Mouse (Mus musculus): ENCODE measurements around the gene Ifna11. TPM values are rescaled to one million over a fixed set of nuclear protein-coding genes. Genes with fewer than 3 reads are reported as not detected.
"Not testable (repeated sequence)": the region's sequence is repeated elsewhere in the genome, so short reads cannot be mapped to it uniquely, and the experiment has no call there.

Gene Ifna11
- polyA plus RNA-seq, 1 experiment from 2014 or later: not detected

DNA sequence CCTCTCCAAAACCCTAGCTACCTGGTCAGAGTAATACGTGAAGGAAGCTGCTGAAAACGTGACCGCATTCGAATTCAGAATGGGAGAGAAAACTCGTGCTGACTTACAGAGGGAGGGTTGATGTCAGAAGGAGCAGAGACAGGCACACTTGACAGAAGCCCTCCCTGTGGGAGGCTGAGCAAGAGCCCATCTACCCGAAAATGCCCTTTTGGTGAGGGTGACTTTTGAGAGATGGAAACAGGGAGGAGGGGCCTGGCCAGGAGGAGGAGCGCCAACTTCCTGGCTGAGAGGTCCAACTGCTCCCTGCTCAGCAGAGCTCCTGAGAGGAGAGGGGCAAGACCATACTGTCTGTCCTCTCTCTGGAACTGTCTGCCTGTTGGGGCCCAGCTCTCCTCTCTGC is 20.4 kb upstream of the Ifna11 start, which contains the start of gene Gm13285:
Gm13285 (plus strand) TSS at position 301 of the 400 bp plus-strand sequence.
- not testable (repeated sequence) for H3K27ac ChIP-seq; H3K9ac ChIP-seq; H3K4me1 ChIP-seq; H3K4me3 ChIP-seq; H3K4me2 ChIP-seq (replicated peaks); H3K9me3 ChIP-seq (replicated peaks); H3K36me3 ChIP-seq; H3K27me3 ChIP-seq; ATAC-seq (ENCODE audit: low FRiP score)
- WGBS: 13% methylated on average over 5 of the region's 7 CpGs

DNA sequence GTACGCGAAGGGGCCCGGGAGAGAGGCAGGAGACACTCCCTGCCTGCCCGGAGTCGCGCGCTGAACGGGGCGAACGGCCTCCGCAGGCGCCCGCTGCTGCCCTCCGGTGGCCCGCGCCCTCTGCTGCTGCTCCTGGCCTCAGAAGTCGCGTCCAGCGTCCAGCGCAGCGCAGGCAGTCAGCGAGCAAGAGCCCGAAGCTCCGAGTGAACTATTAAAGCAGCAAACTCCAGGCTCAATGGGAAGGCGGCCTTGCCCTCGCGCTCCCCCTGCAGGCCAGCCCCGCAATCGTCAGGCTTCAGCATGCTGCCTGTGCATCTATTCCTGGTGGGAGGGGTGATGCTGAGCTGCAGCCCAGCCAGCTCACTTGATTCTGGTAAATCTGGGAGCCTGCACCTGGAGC is 16.8 kb upstream of the Ifna11 start, which contains the start of gene Gm13287:
Gm13287 (plus strand) TSS at position 301 of the 400 bp plus-strand sequence.
- H3K36me3 ChIP-seq; H3K4me2 ChIP-seq (replicated peaks); H3K9me3 ChIP-seq (replicated peaks); ATAC-seq (ENCODE audit: low FRiP score); H3K4me1 ChIP-seq; H3K4me3 ChIP-seq; H3K27me3 ChIP-seq; H3K27ac ChIP-seq; H3K9ac ChIP-seq: not testable (repeated sequence)
- no CpG with 5 or more reads among the region's 29 CpGs for WGBS

DNA sequence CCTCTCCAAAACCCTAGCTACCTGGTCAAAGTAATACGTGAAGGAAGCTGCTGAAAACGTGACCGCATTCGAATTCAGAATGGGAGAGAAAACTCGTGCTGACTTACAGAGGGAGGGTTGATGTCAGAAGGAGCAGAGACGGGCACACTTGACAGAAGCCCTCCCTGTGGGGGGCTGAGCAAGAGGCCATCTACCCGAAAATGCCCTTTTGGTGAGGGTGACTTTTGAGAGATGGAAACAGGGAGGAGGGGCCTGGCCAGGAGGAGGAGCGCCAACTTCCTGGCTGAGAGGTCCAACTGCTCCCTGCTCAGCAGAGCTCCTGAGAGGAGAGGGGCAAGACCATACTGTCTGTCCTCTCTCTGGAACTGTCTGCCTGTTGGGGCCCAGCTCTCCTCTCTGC is 14.5 kb upstream of the Ifna11 start, which contains the start of gene Gm13288:
Gm13288 (plus strand) TSS at position 301 of the 400 bp plus-strand sequence.
- not testable (repeated sequence) for H3K36me3 ChIP-seq; H3K9me3 ChIP-seq (replicated peaks); H3K9ac ChIP-seq; H3K27ac ChIP-seq; H3K27me3 ChIP-seq; ATAC-seq (ENCODE audit: low FRiP score); H3K4me1 ChIP-seq; H3K4me3 ChIP-seq
- peak within 1 kb of the TSS; percentile 43 for H3K4me2 ChIP-seq (replicated peaks)
- WGBS: no CpG with 5 or more reads among the region's 8 CpGs

DNA sequence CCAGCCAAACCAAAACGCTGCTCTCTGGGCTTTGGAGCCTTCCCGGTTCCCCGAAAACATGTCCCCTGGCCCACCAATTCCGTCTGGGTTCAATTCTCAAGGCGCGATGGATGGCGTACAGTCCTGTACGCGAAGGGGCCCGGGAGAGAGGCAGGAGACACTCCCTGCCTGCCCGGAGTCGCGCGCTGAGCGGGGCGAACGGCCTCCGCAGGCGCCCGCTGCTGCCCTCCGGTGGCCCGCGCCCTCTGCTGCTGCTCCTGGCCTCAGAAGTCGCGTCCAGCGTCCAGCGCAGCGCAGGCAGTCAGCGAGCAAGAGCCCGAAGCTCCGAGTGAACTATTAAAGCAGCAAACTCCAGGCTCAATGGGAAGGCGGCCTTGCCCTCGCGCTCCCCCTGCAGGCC is 14.0 kb upstream of the Ifna11 start:
- not testable (repeated sequence) for H3K36me3 ChIP-seq; H3K27me3 ChIP-seq; H3K27ac ChIP-seq; H3K4me3 ChIP-seq; ATAC-seq (ENCODE audit: low FRiP score); H3K9ac ChIP-seq; H3K4me1 ChIP-seq; H3K9me3 ChIP-seq (replicated peaks)
- 0% methylated on average over 7 of the region's 34 CpGs for WGBS
- H3K4me2 ChIP-seq (replicated peaks): peak overlapping the region; percentile 43

DNA sequence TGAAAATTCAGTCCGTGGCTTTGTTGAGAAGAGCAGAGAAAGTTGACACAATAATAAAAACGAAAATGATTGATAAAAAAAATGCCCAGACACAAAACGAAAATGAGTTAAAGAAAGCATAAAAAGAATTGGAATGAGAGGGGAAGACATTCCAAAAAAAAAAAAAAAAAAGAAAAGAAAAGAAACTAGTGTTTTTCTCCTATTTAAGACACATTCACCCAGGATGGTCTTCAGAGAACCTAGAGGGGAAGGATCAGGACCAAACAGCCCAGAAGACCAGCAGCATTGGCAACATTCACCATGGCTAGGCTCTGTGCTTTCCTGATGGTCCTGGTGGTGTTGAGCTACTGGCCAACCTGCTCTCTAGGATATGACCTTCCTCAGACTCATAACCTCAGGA is 3.8 kb upstream of the Ifna11 start, which contains the start of gene Ifna7:
Ifna7 (plus strand) TSS at position 301 of the 400 bp plus-strand sequence.
- Histone ChIP-seq H3K27me3 (no peaks in the 10 kb centered on the region; the same call in 1 of the 2 replicates), H3K4me2 (replicated peaks) (no peak within 1 kb of the TSS), H3K9ac (no peak within 1 kb of the TSS), H3K27ac (no peak within 1 kb of the TSS), H3K4me1 (no peaks in the 10 kb centered on the region), H3K4me3 (no peak within 1 kb of the TSS), H3K9me3 (replicated peaks) (no peaks in the 10 kb centered on the region), H3K36me3 (no peaks in the 10 kb centered on the region)
- 69% methylated on average over 3 of the region's 3 CpGs for whole genome bisulfite sequencing
- no peak for ATAC-seq (ENCODE audit: low FRiP score)

DNA sequence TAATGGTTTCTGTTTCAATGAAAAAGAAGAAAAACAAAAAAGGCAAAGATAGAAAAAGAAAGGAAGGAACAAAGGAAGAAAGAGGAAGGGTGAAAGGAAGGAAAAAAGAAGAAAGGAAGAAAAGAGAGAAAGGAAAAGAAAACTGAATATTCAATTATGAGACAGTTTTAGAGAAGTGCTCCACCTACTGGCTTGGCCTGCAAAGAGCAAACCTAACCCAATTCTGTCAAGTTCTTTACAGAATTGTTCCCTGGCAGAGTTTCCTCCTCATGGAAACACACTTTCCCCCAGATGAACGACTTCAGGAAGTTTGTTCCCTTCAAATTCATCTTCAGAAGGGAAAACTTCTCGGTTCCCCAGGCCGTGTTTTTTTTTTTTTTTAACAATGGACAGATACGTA is 3.2 kb downstream of the Ifna11 start:
- Histone ChIP-seq H3K27me3 (no peaks in the 10 kb centered on the region), H3K9me3 (replicated peaks) (no peaks in the 10 kb centered on the region), H3K9ac (no peak overlapping the region), H3K27ac (no peak overlapping the region), H3K4me3 (no peak overlapping the region), H3K36me3 (no peaks in the 10 kb centered on the region), H3K4me2 (replicated peaks) (no peak overlapping the region), H3K4me1 (no peaks in the 10 kb centered on the region)
- no peak for ATAC-seq (ENCODE audit: low FRiP score)
- 29% methylated on average over 4 of the region's 4 CpGs for WGBS

DNA sequence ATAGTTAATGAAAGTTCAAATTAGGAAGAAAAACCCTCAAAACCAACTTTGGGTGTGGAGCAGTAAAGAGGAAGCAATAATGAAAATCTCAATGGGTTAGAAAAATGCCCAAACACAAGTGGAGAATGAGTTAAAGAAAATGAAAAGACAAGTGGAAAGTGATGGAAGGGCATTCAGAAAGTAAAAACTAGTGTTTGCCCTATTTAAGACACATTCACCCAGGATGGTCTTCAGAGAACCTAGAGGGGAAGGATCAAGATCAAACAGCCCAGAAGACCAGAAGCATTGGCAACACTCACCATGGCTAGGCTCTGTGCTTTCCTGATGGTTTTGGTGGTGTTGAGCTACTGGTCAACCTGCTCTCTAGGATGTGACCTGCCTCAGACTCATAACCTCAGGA is 7.4 kb downstream of the Ifna11 start, which contains the start of gene Ifna6:
Ifna6 (plus strand) TSS at position 301 of the 400 bp plus-strand sequence.
- H3K9me3 ChIP-seq (replicated peaks); H3K4me2 ChIP-seq (replicated peaks); H3K4me1 ChIP-seq; ATAC-seq (ENCODE audit: low FRiP score); H3K27ac ChIP-seq; H3K4me3 ChIP-seq; H3K36me3 ChIP-seq; H3K9ac ChIP-seq; H3K27me3 ChIP-seq: not testable (repeated sequence)

DNA sequence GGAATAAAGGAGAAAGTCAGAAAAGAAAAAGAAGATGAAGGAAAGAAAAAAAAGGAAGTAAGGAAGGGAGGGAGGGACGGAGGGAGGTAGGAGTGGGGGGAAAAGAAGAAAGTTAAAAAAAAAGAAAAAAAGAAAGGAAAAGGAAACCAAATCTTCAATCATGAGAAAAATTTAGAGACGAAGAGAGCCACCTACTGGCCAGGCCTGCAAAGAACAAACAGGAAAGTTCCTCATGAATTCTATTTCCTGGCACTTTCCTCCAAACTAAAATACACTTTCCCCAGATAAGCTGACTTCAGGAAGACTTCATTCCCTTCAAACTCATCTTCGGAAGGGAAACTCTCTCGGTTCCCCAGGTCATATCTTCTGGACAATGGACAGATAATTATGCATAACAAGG is 10.8 kb downstream of the Ifna11 start:
- Histone ChIP-seq H3K9ac (no peak overlapping the region), H3K36me3 (no peaks in the 10 kb centered on the region), H3K27ac (no peak overlapping the region), H3K4me2 (replicated peaks) (no peak overlapping the region), H3K27me3 (no peaks in the 10 kb centered on the region), H3K9me3 (replicated peaks) (no peaks in the 10 kb centered on the region), H3K4me1 (no peaks in the 10 kb centered on the region), H3K4me3 (no peak overlapping the region)
- 29% methylated on average over 4 of the region's 4 CpGs for WGBS
- no peak for ATAC-seq (ENCODE audit: low FRiP score)

DNA sequence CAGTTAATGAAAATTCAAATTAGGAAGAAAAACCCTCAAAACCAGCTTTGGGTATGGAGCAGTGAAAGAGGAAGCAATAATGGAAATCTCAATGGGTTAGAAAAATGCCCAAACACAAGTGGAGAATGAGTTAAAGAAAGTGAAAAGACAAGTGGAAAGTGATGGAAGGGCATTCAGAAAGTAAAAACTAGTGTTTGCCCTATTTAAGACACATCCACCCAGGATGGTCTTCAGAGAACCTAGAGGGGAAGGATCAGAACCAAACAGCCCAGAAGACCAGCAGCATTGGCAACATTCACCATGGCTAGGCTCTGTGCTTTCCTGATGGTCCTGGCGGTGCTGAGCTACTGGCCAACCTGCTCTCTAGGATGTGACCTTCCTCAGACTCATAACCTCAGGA is 15.5 kb downstream of the Ifna11 start, which contains the start of gene Ifna5:
Ifna5 (plus strand) TSS at position 301 of the 400 bp plus-strand sequence.
- WGBS: 50% methylated on average over 1 of the region's 1 CpGs

DNA sequence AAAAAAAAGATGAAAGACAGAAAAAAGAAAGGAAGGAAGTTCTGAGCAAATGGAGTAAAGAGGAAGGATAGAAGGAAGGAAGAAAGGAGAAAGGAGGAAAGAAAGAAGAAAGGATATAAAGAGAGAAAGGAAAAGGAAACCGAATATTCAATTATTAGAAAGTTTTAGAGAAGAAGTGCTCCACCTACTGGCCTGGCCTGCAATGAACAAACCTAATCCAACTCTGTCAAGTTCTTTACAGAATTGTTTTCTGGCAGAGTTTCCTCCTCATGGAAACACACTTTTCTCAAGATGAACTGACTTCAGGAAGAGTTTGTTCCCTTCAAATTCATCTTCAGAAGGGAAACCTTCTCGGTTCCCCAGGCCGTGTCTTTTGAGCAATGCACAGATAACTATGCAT is 19.1 kb downstream of the Ifna11 start:
- Histone ChIP-seq H3K9ac (no peak overlapping the region), H3K9me3 (replicated peaks) (no peaks in the 10 kb centered on the region), H3K27ac (no peak overlapping the region), H3K4me3 (no peak overlapping the region), H3K27me3 (no peaks in the 10 kb centered on the region), H3K36me3 (no peaks in the 10 kb centered on the region), H3K4me2 (replicated peaks) (no peak overlapping the region), H3K4me1 (no peaks in the 10 kb centered on the region)
- no peak for ATAC-seq (ENCODE audit: low FRiP score)
- 53% methylated on average over 3 of the region's 3 CpGs for WGBS

More for the DNA sequence above, 15.5 kb downstream of the Ifna11 start, which contains the start of gene Ifna5:
- not testable (repeated sequence) for H3K4me1 ChIP-seq; H3K4me3 ChIP-seq; H3K27me3 ChIP-seq; H3K36me3 ChIP-seq; H3K9me3 ChIP-seq (replicated peaks); ATAC-seq (ENCODE audit: low FRiP score); H3K27ac ChIP-seq; H3K9ac ChIP-seq; H3K4me2 ChIP-seq (replicated peaks)

DNA sequence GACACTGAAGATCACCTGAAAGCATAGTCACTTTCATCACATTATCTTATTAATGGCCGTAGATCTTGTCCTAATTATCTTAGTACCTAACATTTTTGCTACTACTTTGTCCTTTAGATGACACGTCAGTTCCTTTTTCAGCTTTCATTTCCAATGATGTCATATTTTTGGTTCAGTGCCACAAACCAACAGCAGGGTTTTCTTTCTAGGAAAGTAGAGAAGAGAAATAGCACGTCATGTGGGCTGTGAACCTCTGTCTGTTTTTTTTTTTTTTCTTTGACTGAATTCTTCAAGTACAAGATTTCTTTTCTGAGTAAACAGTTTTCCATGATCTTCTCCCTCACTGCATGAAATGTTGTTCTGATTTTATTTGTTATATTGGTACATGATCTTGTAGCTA is 20.3 kb downstream of the Ifna11 start:
- H3K9me3 ChIP-seq (replicated peaks): no peaks in the 10 kb centered on the region
- H3K4me1 ChIP-seq: no peaks in the 10 kb centered on the region
- ATAC-seq (ENCODE audit: low FRiP score): no peak
- no peaks in the 10 kb centered on the region for H3K36me3 ChIP-seq
- H3K9ac ChIP-seq: no peak overlapping the region
- WGBS: 84% methylated on average over 3 of the region's 3 CpGs
- no peak overlapping the region for H3K27ac ChIP-seq
- H3K4me3 ChIP-seq: no peak overlapping the region
- H3K27me3 ChIP-seq: no peaks in the 10 kb centered on the region
- H3K4me2 ChIP-seq (replicated peaks): no peak overlapping the region

DNA sequence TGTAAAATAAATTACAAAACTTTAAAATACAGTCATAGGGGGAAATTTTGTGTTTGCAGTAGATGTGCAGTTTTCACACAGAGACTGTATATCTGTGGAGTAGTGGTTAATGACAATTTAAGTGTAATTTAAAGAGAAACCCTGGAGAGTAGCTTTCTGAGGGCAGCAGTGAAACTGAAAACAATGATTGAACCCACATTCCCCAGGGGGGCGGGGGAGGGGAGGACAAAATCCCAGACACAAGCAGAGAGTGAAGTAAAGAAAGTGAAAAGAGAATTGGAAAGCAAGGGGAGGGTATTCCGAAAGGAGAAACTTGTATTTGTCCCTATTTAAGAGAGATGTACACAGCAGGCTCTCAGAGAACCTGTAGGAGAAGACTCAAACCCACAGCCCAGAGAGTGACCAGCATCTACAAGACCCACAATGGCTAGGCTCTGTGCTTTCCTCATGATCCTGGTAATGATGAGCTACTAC is 21.7 kb downstream of the Ifna11 start, which contains the start of gene Ifna4:
Ifna4 (plus strand) TSS at position 424 of the 474 bp plus-strand sequence.
- ATAC-seq (ENCODE audit: low FRiP score): no peak
- Histone ChIP-seq H3K4me2 (replicated peaks) (no peak within 1 kb of the TSS), H3K9me3 (replicated peaks) (no peaks in the 10 kb centered on the region), H3K4me3 (no peak within 1 kb of the TSS), H3K4me1 (no peaks in the 10 kb centered on the region), H3K27me3 (no peaks in the 10 kb centered on the region), H3K9ac (no peak within 1 kb of the TSS), H3K27ac (no peak within 1 kb of the TSS), H3K36me3 (no peaks in the 10 kb centered on the region)
- WGBS: 26% methylated on average over 2 of the region's 2 CpGs

DNA sequence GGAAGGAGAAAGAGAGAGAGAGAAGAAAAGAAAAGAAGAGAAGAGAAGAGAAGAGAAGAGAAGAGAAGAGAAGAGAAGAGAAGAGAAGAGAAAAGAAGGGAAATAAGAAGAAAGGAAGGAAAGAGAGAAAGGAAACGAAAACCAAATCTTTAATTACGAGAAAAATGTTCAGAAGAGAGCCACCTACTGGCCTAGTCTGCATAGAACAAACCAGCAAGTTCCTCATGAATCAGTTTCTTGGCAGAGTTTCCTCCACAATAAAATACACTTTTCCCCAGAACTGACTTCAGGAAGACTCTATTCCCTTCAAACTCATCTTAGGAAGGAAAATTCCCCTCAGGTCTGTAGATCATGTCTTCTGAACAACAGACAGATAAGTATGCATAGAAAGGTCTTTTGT is 25.6 kb downstream of the Ifna11 start:
- ATAC-seq (ENCODE audit: low FRiP score): no peak
- Histone ChIP-seq H3K36me3 (no peaks in the 10 kb centered on the region), H3K4me2 (replicated peaks) (no peak overlapping the region), H3K4me3 (no peak overlapping the region), H3K27me3 (no peaks in the 10 kb centered on the region), H3K27ac (no peak overlapping the region), H3K9me3 (replicated peaks) (no peaks in the 10 kb centered on the region), H3K9ac (no peak overlapping the region), H3K4me1 (no peaks in the 10 kb centered on the region)
- 70% methylated on average over 2 of the region's 2 CpGs for WGBS
